Mouse (Mus musculus) thymus, postnatal 10 days (tissue): ENCODE data around the gene Mrs2.
A peak's percentile ranks its signal among the peaks of the same experiment; 100 is the strongest.

Source experiments
- DNase-seq, 2 experiments: peaks; one replicate each; pipeline ENCODE4 v3.0.0; 2021; ENCODE audit warnings: low spot score in 2 of 2

Mrs2 gene

GRCm38 (mm10) chr13:25019793-25020539, at the start of gene Mrs2:
Gene Mrs2, minus strand, starts transcription at chr13:25020379.
- peak; percentile 72 to 79 for DNase-seq

GRCm38 (mm10) chr13:25069765-25070164, 49.6 kb upstream of the Mrs2 start:
- DNase-seq, result no peak

- DNase-seq, result no peak
Observed at GRCm38 (mm10) chr13:25067183-25067582, 47.0 kb upstream of the Mrs2 start.

GRCm38 (mm10) chr13:25066659-25067058, 46.5 kb upstream of the Mrs2 start:
- DNase-seq, result no peak

- DNase-seq, result peak in 1 of 2 experiments; percentile 8
Observed at GRCm38 (mm10) chr13:25055873-25056667, 35.9 kb upstream of the Mrs2 start, which contains the start of gene Dcdc2a. Gene Dcdc2a, plus strand, starts transcription at chr13:25056004.

GRCm38 (mm10) chr13:25055111-25055554, 35.0 kb upstream of the Mrs2 start:
- DNase-seq, result peak; percentile 41 to 53

- DNase-seq, result peak in 1 of 2 experiments; percentile 1
Observed at GRCm38 (mm10) chr13:25052671-25053070, 32.5 kb upstream of the Mrs2 start.

- no peak for DNase-seq
Observed at GRCm38 (mm10) chr13:25039488-25039887, 19.3 kb upstream of the Mrs2 start.

- peak in 1 of 2 experiments; percentile 1 for DNase-seq
Observed at GRCm38 (mm10) chr13:25027114-25027425, 6.9 kb upstream of the Mrs2 start.

- DNase-seq, result no peak
Observed at GRCm38 (mm10) chr13:25026409-25027113, 6.4 kb upstream of the Mrs2 start.

GRCm38 (mm10) chr13:25024655-25025054, 4.5 kb upstream of the Mrs2 start:
- peak in 1 of 2 experiments; percentile 47 for DNase-seq

GRCm38 (mm10) chr13:25023129-25023528, 3.0 kb upstream of the Mrs2 start:
- no peak for DNase-seq

- peak in 1 of 2 experiments; percentile 2 for DNase-seq
Observed at GRCm38 (mm10) chr13:25022386-25022785, 2.2 kb upstream of the Mrs2 start.

- DNase-seq, result peak in 1 of 2 experiments; percentile 2
Observed at GRCm38 (mm10) chr13:25020540-25020892, 337 bp upstream of the Mrs2 start.

GRCm38 (mm10) chr13:25018316-25018715, 1.9 kb downstream of the Mrs2 start:
- DNase-seq, result peak in 1 of 2 experiments; percentile 2

GRCm38 (mm10) chr13:25007115-25007514, 13.1 kb downstream of the Mrs2 start:
- peak; percentile 21 to 45 for DNase-seq

- DNase-seq, result no peak
Observed at GRCm38 (mm10) chr13:25002965-25003364, 17.2 kb downstream of the Mrs2 start.

- no peak for DNase-seq
Observed at GRCm38 (mm10) chr13:24999538-24999937, 20.6 kb downstream of the Mrs2 start.

- DNase-seq, result no peak
Observed at GRCm38 (mm10) chr13:24993160-24993559, 27.0 kb downstream of the Mrs2 start.

GRCm38 (mm10) chr13:24989006-24989405, 31.2 kb downstream of the Mrs2 start:
- DNase-seq, result no peak

GRCm38 (mm10) chr13:24988391-24988790, 31.8 kb downstream of the Mrs2 start:
- peak; percentile 13 to 50 for DNase-seq

- DNase-seq, result no peak
Observed at GRCm38 (mm10) chr13:24985435-24985834, 34.7 kb downstream of the Mrs2 start.
